Mouse (Mus musculus) spleen, postnatal 0 days (tissue): Measurements from ENCODE around the gene Pfpl. TPM values are rescaled to one million over a fixed set of nuclear protein-coding genes. Genes with fewer than 3 reads are reported as not detected.

Experiments used
- polyA plus RNA-seq: library from polyadenylated mRNA; unstranded; fragments of >200 nt; fragmentation: Nextera tagmentation; extraction: Ambion mirVana; gene quantifications from 2 replicates; pipeline ENCODE4 v1.2.1, GENCODE M21; 2015

Pfpl gene
- polyA plus RNA-seq = not detected in 2 replicates

DNA sequence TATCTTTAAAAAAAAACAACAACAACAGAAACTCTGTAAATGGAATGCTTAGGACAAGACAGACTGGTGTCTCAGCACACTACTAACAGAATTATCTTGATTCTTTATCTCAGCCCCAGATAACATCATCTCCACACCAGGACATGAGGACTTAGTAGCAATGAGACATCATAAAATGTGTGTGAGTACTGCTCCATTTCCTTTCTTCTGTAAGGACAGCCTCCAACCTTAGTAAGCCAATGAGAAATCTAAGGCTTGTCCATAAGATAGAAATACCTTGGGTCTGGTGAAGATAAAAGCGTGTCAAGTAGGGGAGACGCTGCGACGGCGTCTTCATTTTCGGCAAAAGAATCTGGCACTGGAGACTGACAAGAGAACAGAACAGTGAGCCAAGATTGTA is at the start of gene Pfpl:
Pfpl (plus strand) TSS at position 301 of the 400 bp plus-strand sequence.

GRCm38 (mm10) chr19:12386979-12387378 is 40.7 kb upstream of the Pfpl start, which contains the start of gene Olfr1440:
Olfr1440 (plus strand) TSS chr19:12387279.

GRCm38 (mm10) chr19:12417361-12417760 is 10.3 kb upstream of the Pfpl start, which contains the start of gene Olfr1441:
Olfr1441 (plus strand) TSS chr19:12417433.

GRCm38 (mm10) chr19:12460282-12461249 is 32.9 kb downstream of the Pfpl start, which contains the start of gene Mpeg1:
Mpeg1 (plus strand) TSS chr19:12460779.

Other genes starting within 250 kb of the Pfpl start
- gene Olfr1431, start 227.3 kb upstream of the Pfpl start, polyA plus RNA-seq = not detected in 2 replicates
- gene Olfr1432, start 195.3 kb upstream of the Pfpl start, polyA plus RNA-seq = not detected in 2 replicates
- gene Olfr262, start 186.2 kb upstream of the Pfpl start, polyA plus RNA-seq = not detected in 2 replicates
- not detected in 2 replicates for gene Olfr235, start 166.9 kb upstream of the Pfpl start, polyA plus RNA-seq
- gene Olfr1434, start 148.1 kb upstream of the Pfpl start, polyA plus RNA-seq = not detected in 2 replicates
- not detected in 2 replicates for gene Olfr1436, start 128.8 kb upstream of the Pfpl start, polyA plus RNA-seq
- gene Olfr1437, start 102.8 kb upstream of the Pfpl start, polyA plus RNA-seq = not detected in 2 replicates
- gene Olfr1438-ps1, start 92.0 kb upstream of the Pfpl start, polyA plus RNA-seq = not detected in 2 replicates
- not detected in 2 replicates for gene Olfr1440, start 40.6 kb upstream of the Pfpl start, polyA plus RNA-seq
- gene Olfr1441, start 10.5 kb upstream of the Pfpl start, polyA plus RNA-seq = not detected in 2 replicates
- gene Mpeg1, start 32.9 kb downstream of the Pfpl start, polyA plus RNA-seq = 7.0 and 8.6 TPM in 2 replicates
- gene Dtx4, start 73.5 kb downstream of the Pfpl start, polyA plus RNA-seq = 2.1 and 2.4 TPM in 2 replicates
- gene Fam111a, start 117.8 kb downstream of the Pfpl start, polyA plus RNA-seq = 39.4 and 41.7 TPM in 2 replicates
- not detected in 2 replicates for gene Gm4952, start 172.1 kb downstream of the Pfpl start, polyA plus RNA-seq
- not detected in 2 replicates for gene Glyat, start 205.4 kb downstream of the Pfpl start, polyA plus RNA-seq
- gene Olfr1442, start 242.5 kb downstream of the Pfpl start, polyA plus RNA-seq = not detected in 2 replicates